Mouse (Mus musculus) spleen, adult 2 months (tissue): ENCODE data around the gene Rreb1.

Experiments
- CTCF ChIP-seq: fragments of 200-500 bp; IDR thresholded peaks from 2 replicates; pipeline ENCODE4 v1.5.1; 2011; ENCODE audit warnings: mild to moderate bottlenecking, inconsistent platforms; ENCODE audit not compliant: insufficient read depth, insufficient read length, insufficient replicate concordance; ENCODE audit errors: extremely low read depth
- POLR2A ChIP-seq: fragments of 200-500 bp; IDR thresholded peaks from 2 replicates; pipeline ENCODE4 v1.6.1; 2011; ENCODE audit warnings: low read depth, low read length, inconsistent platforms

- no peak for TF ChIP-seq CTCF
- TF ChIP-seq POLR2A: no peak
Observed at GRCm38 (mm10) chr13:37781557-37781956, 3.4 kb downstream of the Rreb1 start.
